Mouse (Mus musculus) spleen, postnatal 14 days (tissue): ENCODE data around the gene Slc22a14.

Source experiments
- DNase-seq, 2 experiments: peaks; one replicate each; pipeline ENCODE4 v3.0.0; 2021 to 2022; ENCODE audit warnings: low spot score in 2 of 2

Gene Slc22a14

DNA sequence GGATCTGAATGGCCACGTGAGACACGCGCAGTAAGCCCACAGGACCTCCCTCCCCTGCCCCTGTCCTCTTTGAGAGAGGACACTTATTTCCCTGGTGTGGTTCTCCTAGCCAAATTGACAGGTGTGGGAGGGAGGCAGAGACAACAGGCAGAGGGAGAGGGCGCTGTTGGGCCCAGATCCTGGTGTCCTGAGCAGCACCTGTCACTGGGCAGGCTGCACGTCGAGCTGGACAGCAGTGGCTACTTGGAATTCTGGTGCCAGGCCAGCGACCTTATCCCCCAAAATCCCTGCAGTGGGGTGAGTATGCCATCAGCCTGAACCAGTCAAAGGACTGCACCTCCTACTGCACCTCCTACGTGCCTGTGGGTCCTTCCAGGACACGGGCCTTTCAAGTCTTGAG lies 222.0 kb downstream of the Slc22a14 start:
- DNase-seq: no peak

DNA sequence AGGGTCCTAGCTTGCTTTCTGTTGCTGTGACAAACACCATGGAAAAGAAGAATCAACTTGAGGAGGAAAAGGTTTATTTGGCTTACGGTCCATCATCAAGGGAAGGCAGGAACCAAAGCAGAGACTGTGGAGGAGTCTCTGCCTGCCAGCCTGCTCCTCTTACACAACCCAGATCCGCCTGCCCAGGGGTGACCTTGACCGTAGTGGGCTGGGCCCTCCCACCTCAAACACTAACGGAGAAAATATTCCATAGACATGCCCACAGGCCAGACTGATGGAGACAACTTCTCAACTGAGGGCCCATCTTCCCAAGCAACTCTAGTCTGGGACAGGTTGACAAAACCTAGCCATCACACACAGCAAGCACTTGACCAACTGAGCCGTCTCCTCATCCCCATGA lies 223.3 kb downstream of the Slc22a14 start:
- no peak for DNase-seq

DNA sequence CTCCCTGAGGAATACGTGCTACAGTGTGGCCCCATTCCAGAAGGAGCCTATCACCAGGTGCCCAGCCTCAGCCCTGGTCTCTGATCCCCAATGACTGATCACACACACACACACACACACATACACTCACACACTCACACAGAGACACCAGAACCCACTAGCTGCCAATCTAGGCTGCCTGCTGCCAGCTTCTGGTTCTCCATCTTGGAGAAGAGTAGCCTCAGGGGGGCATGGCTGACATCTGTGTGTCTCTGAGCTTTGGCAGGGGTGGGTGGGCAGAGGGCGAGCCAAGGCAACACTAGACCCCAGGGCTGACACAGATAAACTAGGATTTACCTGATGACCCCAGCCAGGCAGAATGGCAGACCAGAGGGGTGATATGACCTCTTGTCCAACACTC lies 226.5 kb downstream of the Slc22a14 start:
- DNase-seq: no peak

DNA sequence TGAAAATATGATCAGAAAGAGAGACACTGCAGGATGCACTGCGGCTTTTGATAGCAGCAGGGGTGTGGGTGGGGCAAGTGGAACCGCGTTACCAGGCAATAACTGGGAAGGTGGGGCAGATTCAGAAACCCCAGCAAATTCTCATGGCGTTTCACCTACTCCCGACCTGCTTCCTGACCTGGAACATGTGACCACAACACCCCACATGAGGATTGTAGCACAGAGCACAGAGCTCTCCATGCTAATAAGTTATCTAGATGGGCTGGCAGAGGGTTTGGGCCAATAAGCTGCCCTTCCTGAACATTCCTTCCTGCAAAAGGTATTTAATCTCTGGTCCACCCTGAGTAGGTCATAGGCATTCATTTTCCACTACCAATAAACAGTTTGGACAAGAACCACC lies 234.7 kb downstream of the Slc22a14 start:
- DNase-seq: no peak

DNA sequence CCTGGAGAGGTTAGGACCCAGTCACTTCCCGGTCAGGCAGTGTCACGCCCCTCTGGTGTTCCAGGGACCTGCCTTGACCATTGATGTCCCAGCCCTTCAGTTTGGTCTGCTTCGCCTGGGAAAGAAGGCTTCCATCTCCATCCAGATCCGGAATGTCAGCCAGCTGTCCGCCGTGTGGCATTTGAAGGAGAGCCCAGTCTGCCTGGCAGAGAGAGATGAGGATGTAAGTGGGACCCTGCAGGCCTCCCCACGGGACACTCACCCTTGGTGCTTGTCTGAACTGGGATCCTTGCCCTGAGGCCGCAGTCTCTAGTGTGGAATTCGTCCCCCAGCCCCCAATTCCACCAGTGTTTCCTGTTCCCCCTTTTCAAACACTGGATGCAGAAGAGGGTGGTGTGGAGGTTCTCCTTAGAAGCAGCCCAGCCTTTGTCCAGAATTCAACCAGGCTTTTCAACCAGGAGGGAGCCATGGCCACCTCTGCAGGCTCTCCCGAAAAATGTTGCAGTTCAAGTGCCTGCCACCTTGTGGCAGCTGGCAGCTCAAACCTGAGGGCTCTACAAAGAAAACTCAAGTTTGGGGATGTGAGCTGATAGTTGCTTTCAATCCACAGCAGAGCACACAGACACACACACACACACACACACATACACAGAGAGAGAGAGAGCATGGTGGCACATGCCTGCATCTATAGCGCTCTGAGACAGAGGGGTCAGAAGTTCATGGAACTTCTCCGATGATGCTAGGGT lies 236.7 kb downstream of the Slc22a14 start:
- no peak for DNase-seq

DNA sequence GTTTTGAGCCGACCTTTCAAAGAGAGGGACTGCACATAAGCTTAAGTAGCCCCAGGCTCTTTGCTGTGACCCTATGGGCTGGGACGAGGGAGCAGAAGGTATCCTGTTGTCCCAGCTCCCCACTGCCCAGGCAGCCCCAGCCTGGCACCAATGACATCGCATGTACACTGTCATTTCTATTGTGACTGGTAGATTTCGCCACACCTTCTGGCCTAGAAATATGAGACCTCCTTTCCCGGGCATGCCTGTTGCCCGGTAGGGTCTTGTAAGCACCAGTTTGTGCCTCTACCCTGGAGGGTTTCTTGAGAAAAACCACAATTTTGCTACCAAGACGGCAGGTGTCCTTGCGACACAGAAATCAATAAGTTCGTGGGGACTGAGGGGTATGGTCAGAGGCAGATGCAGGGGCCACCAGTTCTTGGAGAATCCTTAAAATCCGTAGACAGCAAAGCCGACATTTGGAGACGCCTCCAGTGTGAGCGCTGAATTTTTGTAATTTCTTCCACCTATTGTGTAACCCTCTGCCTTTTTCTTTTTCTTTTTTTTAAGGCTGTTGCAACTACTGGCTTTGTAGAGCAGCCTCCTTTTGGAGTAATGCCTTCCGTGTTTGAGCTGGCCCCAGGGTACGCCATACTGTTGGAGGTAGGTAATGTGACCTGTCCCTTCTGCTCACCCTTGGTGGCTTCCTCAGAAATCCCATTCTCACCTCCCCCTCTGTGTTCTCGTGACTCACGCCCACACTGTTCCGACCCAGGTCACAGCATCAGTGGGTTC lies 242.6 kb downstream of the Slc22a14 start:
- DNase-seq: no peak

DNA sequence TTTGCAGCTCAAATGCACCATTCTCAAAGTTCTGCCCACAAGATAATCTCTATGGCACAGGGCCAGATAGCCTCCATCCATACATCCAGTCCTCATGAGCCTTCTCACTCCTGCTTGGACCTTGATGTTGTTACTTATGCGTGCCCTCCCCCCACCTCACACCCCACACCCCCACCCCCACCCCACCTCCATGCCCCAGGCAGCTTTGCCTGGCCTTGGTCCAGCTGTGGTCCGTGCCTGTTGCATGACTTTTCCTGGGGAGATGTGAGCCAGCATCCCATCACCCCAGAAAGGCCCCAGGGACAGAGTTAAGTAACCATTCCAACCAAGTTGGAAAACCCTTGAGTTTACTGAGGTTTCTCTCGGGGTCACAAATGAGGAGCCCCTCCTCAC lies 245.2 kb downstream of the Slc22a14 start:
- no peak for DNase-seq
